Mouse (Mus musculus): ENCODE measurements around the gene Slc39a13. TPM values are rescaled to one million over a fixed set of nuclear protein-coding genes. Genes with fewer than 3 reads are reported as not detected.
A peak's percentile ranks its signal among the peaks of the same experiment; 100 is the strongest.
"Not testable (repeated sequence)": the region's sequence is repeated elsewhere in the genome, so short reads cannot be mapped to it uniquely, and the experiment has no call there.

Gene Slc39a13
- total RNA-seq, 2 experiments from 2014 or later: 24.2 to 31.9 TPM

GRCm38 (mm10) chr2:91026491-91026890, 43.7 kb downstream of the Slc39a13 start:
- no peak for DNase-seq

DNA sequence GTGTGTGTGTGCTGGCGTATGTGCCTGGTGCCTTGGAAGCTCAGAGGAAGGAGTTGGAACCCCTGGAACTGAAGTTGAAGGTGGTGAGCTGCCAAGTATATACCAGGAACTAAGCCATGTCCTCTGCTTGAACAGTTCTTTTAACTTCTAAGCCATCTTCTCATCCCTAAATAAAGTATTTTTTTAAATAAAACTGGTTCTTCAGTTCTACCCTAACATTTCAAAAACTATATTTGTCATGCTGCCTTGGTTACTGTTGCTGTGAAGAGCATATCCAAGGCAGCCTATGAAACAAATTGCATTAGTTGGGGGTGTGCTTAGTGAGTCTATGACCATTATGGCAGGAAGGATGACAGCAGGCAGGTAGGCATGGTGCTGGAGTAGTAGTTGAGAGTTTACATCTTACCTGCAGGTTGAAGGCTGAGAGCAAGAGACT, 45.1 kb downstream of the Slc39a13 start:
- DNase-seq: no peak

DNA sequence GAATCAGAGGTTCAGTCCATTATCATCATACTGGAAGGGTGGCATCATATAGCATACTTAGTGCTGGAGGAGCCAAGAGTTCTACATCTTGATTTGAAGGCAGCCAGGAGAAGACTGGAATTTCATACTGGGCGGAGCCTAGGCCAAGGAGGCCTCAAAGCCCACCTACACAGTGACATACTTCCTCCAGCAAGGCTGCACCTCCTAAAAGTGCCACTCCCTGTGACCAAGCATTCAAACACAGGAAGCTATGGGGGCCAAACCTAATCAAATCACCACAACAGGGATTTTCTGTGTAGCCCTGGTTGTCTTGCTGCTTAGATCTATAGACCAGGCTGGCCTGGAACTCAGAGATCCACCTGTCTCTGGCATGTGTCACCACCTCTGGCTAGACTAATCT, 46.3 kb downstream of the Slc39a13 start:
- DNase-seq: no peak

DNA sequence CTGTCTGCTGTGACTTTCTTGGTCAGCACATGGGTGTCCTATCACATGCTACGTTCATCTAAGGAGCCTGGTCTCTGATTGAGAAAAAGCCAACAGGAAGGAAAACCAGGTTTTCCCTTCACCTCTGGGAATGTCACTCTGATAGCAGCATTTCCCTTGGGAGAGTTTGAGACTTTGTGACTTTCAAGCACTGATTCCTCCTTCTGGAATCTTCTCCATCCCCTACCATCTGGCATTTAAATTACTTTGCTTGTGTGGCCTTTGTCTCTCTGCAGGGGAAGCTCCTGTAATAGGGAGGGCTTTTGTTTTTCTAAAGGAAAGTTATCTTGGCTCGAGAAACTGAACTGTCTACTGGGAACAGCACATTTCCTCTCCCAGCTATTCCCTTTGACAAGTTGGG, 47.1 kb downstream of the Slc39a13 start:
- no peak for DNase-seq

GRCm38 (mm10) chr2:91022266-91022665, 48.0 kb downstream of the Slc39a13 start:
- DNase-seq: not testable (repeated sequence)

DNA sequence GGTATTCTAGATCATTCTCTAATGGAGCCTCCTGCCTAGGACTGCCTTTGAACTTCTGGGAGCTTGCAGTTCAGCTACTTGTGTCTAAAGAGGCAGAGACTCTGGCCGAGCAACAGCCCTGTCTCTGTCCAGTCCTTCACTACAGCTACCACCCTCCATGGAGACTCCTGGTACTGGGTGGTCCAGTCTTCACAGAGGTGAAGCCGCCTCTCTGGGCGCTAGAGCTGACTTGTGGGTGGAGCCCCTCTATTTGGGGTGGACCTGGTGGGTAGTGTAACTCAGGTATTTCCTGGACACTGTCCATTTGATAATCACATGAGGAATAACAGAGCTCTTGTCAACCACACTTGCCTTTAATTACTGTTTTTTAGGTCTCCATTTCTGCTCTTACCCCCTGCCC, 50.3 kb downstream of the Slc39a13 start:
- DNase-seq: no peak

- peak; percentile 15 to 49 for DNase-seq
Measured at GRCm38 (mm10) chr2:91018061-91018788, 52.0 kb downstream of the Slc39a13 start.

DNA sequence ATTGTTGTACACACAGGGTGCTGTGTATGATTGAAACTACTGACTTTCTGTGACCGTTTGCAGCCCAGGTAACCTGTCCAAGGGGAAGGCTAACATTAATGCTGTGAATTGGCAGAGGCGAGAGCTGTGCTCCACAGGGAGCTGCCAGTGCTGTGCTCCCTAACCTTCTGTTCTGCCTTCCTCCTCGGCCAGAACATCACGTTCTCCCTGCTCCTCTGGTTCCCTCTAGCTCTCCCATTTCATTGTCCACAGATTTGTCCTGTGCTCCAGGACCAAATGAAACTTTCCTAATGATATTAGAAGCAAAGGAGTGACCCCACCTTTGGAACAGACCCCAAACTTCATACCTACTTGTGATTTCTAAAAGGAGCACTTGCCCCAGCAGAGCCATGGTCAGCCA, 54.8 kb downstream of the Slc39a13 start:
- no peak for DNase-seq

- no peak for DNase-seq
Measured at GRCm38 (mm10) chr2:91013881-91014280, 56.3 kb downstream of the Slc39a13 start.

Other genes starting within 250 kb of the Slc39a13 start
- 100 to 1,000 TPM; 242 to 275 TPM for gene Mtch2, start 223.3 kb downstream of the Slc39a13 start, total RNA-seq (2021)
- gene C1qtnf4, start 184.6 kb downstream of the Slc39a13 start, total RNA-seq (2021): 1 to 10 TPM in 1 of 2 experiments, under 1 TPM in 1; 0.56 to 1.1 TPM
- gene Kbtbd4, start 165.7 kb downstream of the Slc39a13 start, total RNA-seq (2021): 10 to 100 TPM; 32.4 to 37.5 TPM
- 100 to 1,000 TPM; 365 to 412 TPM for gene Ndufs3, start 165.6 kb downstream of the Slc39a13 start, total RNA-seq (2021)
- 100 to 1,000 TPM in 1 of 2 experiments, 10 to 100 TPM in 1; 92.7 to 101 TPM for gene Celf1, start 130.0 kb downstream of the Slc39a13 start, total RNA-seq (2021)
- 1 to 10 TPM; 1.5 to 2.3 TPM for gene Rapsn, start 34.8 kb downstream of the Slc39a13 start, total RNA-seq (2021)
- gene Psmc3, start 16.4 kb downstream of the Slc39a13 start, total RNA-seq (2021): 100 to 1,000 TPM; 193 to 228 TPM
- gene Spi1, start 12.0 kb upstream of the Slc39a13 start, total RNA-seq (2021): 1 to 10 TPM; 3.0 to 7.6 TPM
- gene Mybpc3, start 47.7 kb upstream of the Slc39a13 start, total RNA-seq (2021): not detected
- 10 to 100 TPM; 18.4 to 26.1 TPM for gene Madd, start 113.4 kb upstream of the Slc39a13 start, total RNA-seq (2021)
- gene Nr1h3, start 132.4 kb upstream of the Slc39a13 start, total RNA-seq (2021): 10 to 100 TPM; 26.2 to 34.3 TPM
- 10 to 100 TPM; 47.8 to 47.9 TPM for gene Acp2, start 132.5 kb upstream of the Slc39a13 start, total RNA-seq (2021)
- gene Ddb2, start 166.6 kb upstream of the Slc39a13 start, total RNA-seq (2021): 10 to 100 TPM in 1 of 2 experiments, 1 to 10 TPM in 1; 8.8 to 10.5 TPM
- 100 to 1,000 TPM in 1 of 2 experiments, 10 to 100 TPM in 1; 52.8 to 124 TPM for gene Pacsin3, start 185.5 kb upstream of the Slc39a13 start, total RNA-seq (2021)
- gene Arfgap2, start 194.6 kb upstream of the Slc39a13 start, total RNA-seq (2021): 10 to 100 TPM; 88.2 to 94.6 TPM

Data from adrenal gland, postnatal 36 days (tissue).